Mouse (Mus musculus): ENCODE measurements around the gene Setdb2.
"Not testable (repeated sequence)": the region's sequence is repeated elsewhere in the genome, so short reads cannot be mapped to it uniquely, and the experiment has no call there.

Setdb2 gene

GRCm38 (mm10) chr14:59440558-59441471 is at the start of gene Setdb2, which contains the start of gene Cab39l:
TSS of gene Setdb2 (minus strand) at chr14:59440884.
TSS of gene Cab39l (plus strand) at chr14:59440972.
- DNase-seq (ENCODE audit: low spot score in 2 of 2): peak; percentile 89 to 92

GRCm38 (mm10) chr14:59485247-59485810 is 44.6 kb upstream of the Setdb2 start:
- DNase-seq (ENCODE audit: low spot score in 2 of 2): no peak

- no peak for DNase-seq (ENCODE audit: low spot score in 2 of 2)
Observed at GRCm38 (mm10) chr14:59478699-59479098, 38.0 kb upstream of the Setdb2 start.

DNA sequence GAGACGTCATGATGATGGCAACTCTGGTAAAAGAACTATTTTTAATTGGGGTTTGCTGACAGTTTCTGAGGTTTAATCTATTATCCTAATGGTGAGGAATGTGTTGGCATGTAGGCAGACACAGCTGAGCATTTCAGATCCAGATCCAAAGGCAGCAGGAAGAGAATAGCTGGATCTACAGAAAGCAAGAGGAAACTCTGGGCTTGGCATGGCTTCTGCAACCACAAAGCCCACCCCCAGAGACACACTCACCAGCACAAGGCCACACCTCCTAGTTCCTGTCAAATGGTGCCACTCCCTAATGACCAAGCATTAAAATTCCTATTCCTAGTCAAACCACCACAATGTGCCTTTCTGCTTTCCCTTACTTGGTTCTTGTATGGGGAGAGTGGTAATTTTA is 30.1 kb upstream of the Setdb2 start:
- DNase-seq (ENCODE audit: low spot score in 2 of 2): no peak

DNA sequence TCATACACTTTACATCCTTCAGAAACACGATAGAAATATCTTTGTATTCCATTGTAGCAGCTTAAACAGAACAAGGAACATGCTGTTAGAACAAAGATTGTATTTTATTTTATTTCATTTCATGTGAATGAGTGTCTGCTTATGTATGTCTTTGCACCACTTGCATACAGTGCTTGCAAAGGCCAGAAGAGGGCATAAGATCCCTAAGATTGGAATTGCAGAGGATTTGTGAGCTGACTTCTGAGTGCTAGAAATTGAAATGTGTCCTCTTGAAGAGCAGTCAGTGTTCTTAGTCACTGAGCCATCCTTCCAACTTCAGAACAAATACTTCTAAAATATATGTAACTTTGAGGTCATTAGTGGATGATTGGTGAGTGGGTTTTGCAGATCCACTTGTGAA is 27.1 kb upstream of the Setdb2 start:
- DNase-seq (ENCODE audit: low spot score in 2 of 2): no peak

- DNase-seq (ENCODE audit: low spot score in 2 of 2): no peak
Observed at GRCm38 (mm10) chr14:59466503-59466902, 25.8 kb upstream of the Setdb2 start.

DNA sequence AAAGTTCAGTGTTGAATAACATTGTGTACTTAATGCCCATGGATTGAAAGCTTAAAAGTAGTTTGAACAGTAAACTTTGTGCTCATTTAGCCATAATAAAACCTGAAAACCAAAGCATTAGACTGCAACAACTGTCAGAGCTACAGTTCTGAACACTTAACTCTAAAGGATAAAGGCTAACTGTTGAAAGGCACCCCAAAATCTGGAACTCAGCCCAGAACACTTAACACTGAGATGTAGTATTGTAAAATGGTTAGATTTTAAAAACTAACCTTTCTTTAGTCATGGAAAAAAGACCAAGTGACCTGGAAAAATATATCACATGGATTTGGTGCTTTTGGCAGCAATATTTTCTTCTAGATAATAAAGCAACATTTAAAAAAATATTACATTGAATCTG is 7.3 kb upstream of the Setdb2 start:
- no peak for DNase-seq (ENCODE audit: low spot score in 2 of 2)

GRCm38 (mm10) chr14:59445421-59445820 is 4.7 kb upstream of the Setdb2 start:
- no peak for DNase-seq (ENCODE audit: low spot score in 2 of 2)

DNA sequence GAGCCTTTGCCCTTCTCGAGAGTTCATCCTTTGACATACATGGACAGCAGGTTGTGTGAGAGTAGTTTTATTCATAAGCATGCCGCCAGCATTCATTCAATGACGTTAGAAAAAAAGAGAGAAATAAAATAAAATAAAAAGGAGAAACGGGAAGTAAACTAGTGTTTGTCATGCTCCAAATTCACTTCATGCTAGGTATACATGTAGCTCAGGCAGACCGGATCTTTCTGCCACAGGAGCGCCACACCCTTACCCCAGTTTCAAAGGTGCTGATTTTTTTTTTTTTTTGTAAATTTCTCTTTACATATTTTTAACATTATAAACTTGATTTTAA is 755 bp upstream of the Setdb2 start:
- no peak for DNase-seq (ENCODE audit: low spot score in 2 of 2)

GRCm38 (mm10) chr14:59440039-59440438 is 645 bp downstream of the Setdb2 start:
- no peak for DNase-seq (ENCODE audit: low spot score in 2 of 2)

GRCm38 (mm10) chr14:59438505-59438904 is 2.2 kb downstream of the Setdb2 start:
- DNase-seq (ENCODE audit: low spot score in 2 of 2): no peak

- DNase-seq (ENCODE audit: low spot score in 2 of 2): no peak
Observed at GRCm38 (mm10) chr14:59437398-59437797, 3.3 kb downstream of the Setdb2 start.

GRCm38 (mm10) chr14:59435206-59435605 is 5.5 kb downstream of the Setdb2 start:
- no peak for DNase-seq (ENCODE audit: low spot score in 2 of 2)

DNA sequence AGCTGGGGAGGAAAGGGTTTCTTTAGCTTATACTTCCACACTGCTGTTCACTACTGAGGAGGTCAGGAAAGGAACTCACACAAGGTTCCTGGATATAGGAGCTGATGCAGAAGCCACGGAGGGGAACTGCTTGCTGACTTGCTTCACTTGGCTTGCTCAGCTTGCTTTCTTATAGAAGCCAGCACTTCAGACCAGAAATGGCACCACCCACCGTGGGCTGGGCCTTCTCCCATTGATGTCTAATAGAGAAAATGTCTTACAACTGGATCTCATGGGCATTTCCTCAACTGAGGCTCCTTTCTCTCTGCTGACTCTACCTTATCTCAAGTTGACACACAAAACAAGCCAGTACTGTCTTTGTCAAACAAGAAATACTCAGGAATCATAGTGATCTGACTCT is 6.8 kb downstream of the Setdb2 start:
- no peak for DNase-seq (ENCODE audit: low spot score in 2 of 2)

GRCm38 (mm10) chr14:59430556-59430955 is 10.1 kb downstream of the Setdb2 start:
- no peak for DNase-seq (ENCODE audit: low spot score in 2 of 2)

DNA sequence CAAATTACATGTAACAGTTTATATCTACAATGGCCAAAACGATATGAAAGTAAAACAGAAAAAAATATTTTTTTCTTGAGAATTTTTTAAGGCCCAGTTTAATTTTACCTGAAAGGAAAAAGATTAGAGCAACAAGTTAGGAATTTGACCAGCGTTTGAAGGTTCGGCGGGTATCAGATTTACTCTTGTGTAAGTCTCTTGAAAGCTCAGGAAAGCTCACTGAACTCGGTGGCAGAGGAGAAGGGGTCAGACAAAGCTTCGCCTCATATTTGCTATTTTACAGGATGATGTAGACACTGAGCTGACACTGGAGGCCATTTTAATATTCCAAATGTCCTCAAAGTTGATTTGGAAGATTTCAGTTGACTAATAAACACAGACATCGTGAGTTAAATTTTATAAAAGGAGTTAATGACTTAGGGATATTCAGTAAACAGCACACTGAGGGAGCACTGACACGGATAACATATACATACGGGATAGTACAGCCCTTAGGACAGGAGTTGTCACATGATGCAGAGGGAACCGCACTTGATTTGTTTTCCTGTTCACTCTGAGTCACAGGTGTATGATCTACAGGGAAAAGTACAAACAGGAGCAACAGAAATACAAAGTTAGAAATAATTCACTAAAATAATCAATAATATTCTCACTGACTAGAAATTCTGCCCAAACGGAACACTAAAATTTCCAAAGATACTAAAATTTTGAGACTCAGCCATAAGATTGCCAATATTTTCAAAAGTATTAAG is 17.6 kb downstream of the Setdb2 start:
- no peak for DNase-seq (ENCODE audit: low spot score in 2 of 2)

DNA sequence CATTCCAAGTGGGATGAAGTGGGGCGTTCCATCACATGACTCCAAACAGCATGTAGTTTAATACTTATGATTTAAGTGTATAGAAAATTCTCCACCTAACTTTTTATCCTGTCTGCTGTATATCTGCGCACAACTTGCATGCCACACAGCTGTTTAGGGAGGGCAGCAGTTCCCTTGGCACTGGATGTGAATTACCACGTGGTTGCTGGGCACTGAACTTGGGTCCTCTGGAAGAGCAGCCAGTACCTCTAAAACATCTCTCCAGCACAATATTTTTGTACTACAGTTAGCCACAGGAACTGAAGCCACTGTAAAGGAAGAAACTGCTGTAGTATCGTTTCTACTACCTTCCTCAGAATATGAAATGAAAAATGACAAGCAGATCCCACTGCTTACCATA is 22.5 kb downstream of the Setdb2 start:
- no peak for DNase-seq (ENCODE audit: low spot score in 2 of 2)

DNA sequence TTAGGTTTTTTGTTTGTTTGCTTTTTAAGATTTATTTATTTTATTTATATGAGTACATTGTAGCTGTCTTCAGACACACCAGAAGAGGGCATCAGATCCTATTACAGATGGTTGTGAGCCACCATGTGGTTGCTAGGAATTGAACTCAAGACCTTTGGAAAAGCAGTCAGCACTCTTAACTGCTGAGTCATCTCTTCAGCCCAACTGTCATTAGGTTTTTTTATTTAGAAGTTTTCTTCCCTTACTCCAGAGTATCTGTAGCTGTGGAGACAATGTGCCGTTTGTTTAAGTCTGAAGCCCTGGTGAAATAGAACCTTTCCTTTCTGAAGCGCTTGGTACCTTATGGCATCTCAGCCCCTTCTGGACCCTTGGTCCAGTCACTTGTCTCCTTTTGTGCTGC is 25.7 kb downstream of the Setdb2 start:
- not testable (repeated sequence) for DNase-seq (ENCODE audit: low spot score in 2 of 2)

- DNase-seq (ENCODE audit: low spot score in 2 of 2): no peak
Observed at GRCm38 (mm10) chr14:59396999-59397398, 43.7 kb downstream of the Setdb2 start.

GRCm38 (mm10) chr14:59395281-59395680 is 45.4 kb downstream of the Setdb2 start, which contains the start of gene Phf11c:
TSS of gene Phf11c (minus strand) at chr14:59395381.
- DNase-seq (ENCODE audit: low spot score in 2 of 2): no peak

GRCm38 (mm10) chr14:59390181-59390580 is 50.5 kb downstream of the Setdb2 start:
- DNase-seq (ENCODE audit: low spot score in 2 of 2): peak; percentile 19 to 23

- DNase-seq (ENCODE audit: low spot score in 2 of 2): no peak
Observed at GRCm38 (mm10) chr14:59389532-59389931, 51.2 kb downstream of the Setdb2 start.

All from frontal cortex, postnatal 25 days (tissue).